Mouse (Mus musculus): ENCODE measurements around the gene Frat1.
A peak's percentile ranks its signal among the peaks of the same experiment; 100 is the strongest.

GRCm38 (mm10) chr19:41801742-41802369 lies 27.9 kb upstream of the Frat1 start, which contains the start of gene Arhgap19:
- TF ChIP-seq CTCF (IDR thresholded peaks at IDR 0.05; ENCODE audit: control insufficient read depth, insufficient read depth, low read length) (no peak), POLR2A (IDR thresholded peaks at IDR 0.05; ENCODE audit: borderline replicate concordance, control insufficient read depth, low read depth, low read length) (peak; percentile 99)
